Mouse (Mus musculus): ENCODE data around the gene Coil. TPM values are rescaled to one million over a fixed set of nuclear protein-coding genes. Genes with fewer than 3 reads are reported as not detected.

Gene Coil
- polyA plus RNA-seq, 1 experiment from 2014 or later: 18.7 TPM

- H3K4me3 ChIP-seq (replicated peaks): no peak overlapping the region
- WGBS: 80% methylated on average over 3 of the region's 3 CpGs
- H3K27me3 ChIP-seq: no peaks in the 10 kb centered on the region
- H3K27ac ChIP-seq (replicated peaks): no peak overlapping the region
- H3K4me2 ChIP-seq (replicated peaks): no peak overlapping the region
- H3K9ac ChIP-seq: no peak overlapping the region
- ATAC-seq (ENCODE audit: insufficient number of reproducible peaks, low FRiP score, low TSS enrichment, low read depth): no peak
- H3K9me3 ChIP-seq (replicated peaks): no peaks in the 10 kb centered on the region
- H3K4me1 ChIP-seq: peaks cover 9% of the 10 kb centered on the region; the same call in 1 of the 2 replicates
- no peaks in the 10 kb centered on the region for H3K36me3 ChIP-seq
Measured at GRCm38 (mm10) chr11:89007582-89007981, 37.5 kb downstream of the Coil start.

- no peak for ATAC-seq (ENCODE audit: insufficient number of reproducible peaks, low FRiP score, low TSS enrichment, low read depth)
- Histone ChIP-seq H3K4me1 (0 out of 2 replicates have a peak, but pooled peaks cover 4% of the 10 kb centered on the region), H3K27me3 (no peaks in the 10 kb centered on the region), H3K9me3 (replicated peaks) (no peaks in the 10 kb centered on the region), H3K27ac (replicated peaks) (no peak overlapping the region), H3K4me2 (replicated peaks) (no peak overlapping the region), H3K9ac (no peak overlapping the region), H3K4me3 (replicated peaks) (no peak overlapping the region), H3K36me3 (no peaks in the 10 kb centered on the region)
- WGBS: 85% methylated on average over 9 of the region's 9 CpGs
Measured at GRCm38 (mm10) chr11:89009066-89009465, 39.0 kb downstream of the Coil start.

- WGBS: 49% methylated on average over 7 of the region's 7 CpGs
- no peak overlapping the region for H3K9ac ChIP-seq
- H3K4me1 ChIP-seq: 0 out of 2 replicates have a peak, but pooled peaks cover 4% of the 10 kb centered on the region
- H3K27me3 ChIP-seq: no peaks in the 10 kb centered on the region
- no peak overlapping the region for H3K27ac ChIP-seq (replicated peaks)
- no peaks in the 10 kb centered on the region for H3K9me3 ChIP-seq (replicated peaks)
- no peaks in the 10 kb centered on the region for H3K36me3 ChIP-seq
- no peak for ATAC-seq (ENCODE audit: insufficient number of reproducible peaks, low FRiP score, low TSS enrichment, low read depth)
- no peak overlapping the region for H3K4me2 ChIP-seq (replicated peaks)
- no peak overlapping the region for H3K4me3 ChIP-seq (replicated peaks)
Measured at GRCm38 (mm10) chr11:89009496-89009895, 39.4 kb downstream of the Coil start.

GRCm38 (mm10) chr11:89012241-89012640, 42.2 kb downstream of the Coil start:
- no peak for ATAC-seq (ENCODE audit: insufficient number of reproducible peaks, low FRiP score, low TSS enrichment, low read depth)
- no peak overlapping the region for H3K4me3 ChIP-seq (replicated peaks)
- H3K27me3 ChIP-seq: no peaks in the 10 kb centered on the region
- no peak overlapping the region for H3K27ac ChIP-seq (replicated peaks)
- H3K4me2 ChIP-seq (replicated peaks): no peak overlapping the region
- H3K9ac ChIP-seq: no peak overlapping the region
- no peaks in the 10 kb centered on the region for H3K9me3 ChIP-seq (replicated peaks)
- H3K4me1 ChIP-seq: 0 out of 2 replicates have a peak, but pooled peaks cover 4% of the 10 kb centered on the region
- 0 out of 2 replicates have a peak, but pooled peaks cover 11% of the 10 kb centered on the region for H3K36me3 ChIP-seq
- 69% methylated on average over 5 of the region's 5 CpGs for WGBS

GRCm38 (mm10) chr11:89017514-89018182, 47.6 kb downstream of the Coil start:
- 0 out of 2 replicates have a peak, but pooled peaks cover 11% of the 10 kb centered on the region for H3K36me3 ChIP-seq
- 89% methylated on average over 9 of the region's 9 CpGs for WGBS
- no peak overlapping the region for H3K4me2 ChIP-seq (replicated peaks)
- H3K4me1 ChIP-seq: no peaks in the 10 kb centered on the region
- H3K27me3 ChIP-seq: no peaks in the 10 kb centered on the region
- no peaks in the 10 kb centered on the region for H3K9me3 ChIP-seq (replicated peaks)
- H3K9ac ChIP-seq: no peak overlapping the region
- no peak overlapping the region for H3K4me3 ChIP-seq (replicated peaks)
- no peak overlapping the region for H3K27ac ChIP-seq (replicated peaks)
- no peak for ATAC-seq (ENCODE audit: insufficient number of reproducible peaks, low FRiP score, low TSS enrichment, low read depth)

GRCm38 (mm10) chr11:89020681-89021305, 50.7 kb downstream of the Coil start:
- 69% methylated on average over 9 of the region's 9 CpGs for WGBS
- ATAC-seq (ENCODE audit: insufficient number of reproducible peaks, low FRiP score, low TSS enrichment, low read depth): no peak
- no peaks in the 10 kb centered on the region for H3K9me3 ChIP-seq (replicated peaks)
- no peak overlapping the region for H3K4me2 ChIP-seq (replicated peaks)
- 0 out of 2 replicates have a peak, but pooled peaks cover 8% of the 10 kb centered on the region for H3K36me3 ChIP-seq
- no peak overlapping the region for H3K9ac ChIP-seq
- no peaks in the 10 kb centered on the region for H3K27me3 ChIP-seq
- no peak overlapping the region for H3K4me3 ChIP-seq (replicated peaks)
- no peak overlapping the region for H3K27ac ChIP-seq (replicated peaks)
- peaks cover 10% of the 10 kb centered on the region; the same call in 1 of the 2 replicates for H3K4me1 ChIP-seq

- H3K4me2 ChIP-seq (replicated peaks): no peak overlapping the region
- ATAC-seq (ENCODE audit: insufficient number of reproducible peaks, low FRiP score, low TSS enrichment, low read depth): no peak
- H3K36me3 ChIP-seq: no peaks in the 10 kb centered on the region
- peaks cover 10% of the 10 kb centered on the region; the same call in 1 of the 2 replicates for H3K4me1 ChIP-seq
- 78% methylated on average over 7 of the region's 7 CpGs for WGBS
- no peak overlapping the region for H3K4me3 ChIP-seq (replicated peaks)
- H3K9ac ChIP-seq: no peak overlapping the region
- no peak overlapping the region for H3K27ac ChIP-seq (replicated peaks)
- no peaks in the 10 kb centered on the region for H3K9me3 ChIP-seq (replicated peaks)
- no peaks in the 10 kb centered on the region for H3K27me3 ChIP-seq
Measured at GRCm38 (mm10) chr11:89021687-89022086, 51.6 kb downstream of the Coil start.

GRCm38 (mm10) chr11:89022120-89022731, 52.2 kb downstream of the Coil start:
- Histone ChIP-seq H3K36me3 (no peaks in the 10 kb centered on the region), H3K27me3 (no peaks in the 10 kb centered on the region), H3K27ac (replicated peaks) (no peak overlapping the region), H3K4me3 (replicated peaks) (no peak overlapping the region), H3K9me3 (replicated peaks) (no peaks in the 10 kb centered on the region), H3K9ac (no peak overlapping the region), H3K4me1 (peaks cover 10% of the 10 kb centered on the region; the same call in 1 of the 2 replicates), H3K4me2 (replicated peaks) (no peak overlapping the region)
- no peak for ATAC-seq (ENCODE audit: insufficient number of reproducible peaks, low FRiP score, low TSS enrichment, low read depth)
- WGBS: 65% methylated on average over 8 of the region's 8 CpGs

GRCm38 (mm10) chr11:89023477-89023876, 53.4 kb downstream of the Coil start:
- ATAC-seq (ENCODE audit: insufficient number of reproducible peaks, low FRiP score, low TSS enrichment, low read depth): no peak
- H3K27ac ChIP-seq (replicated peaks): no peak overlapping the region
- no peak overlapping the region for H3K4me2 ChIP-seq (replicated peaks)
- no peak overlapping the region for H3K4me3 ChIP-seq (replicated peaks)
- no peaks in the 10 kb centered on the region for H3K9me3 ChIP-seq (replicated peaks)
- WGBS: 69% methylated on average over 10 of the region's 10 CpGs
- H3K9ac ChIP-seq: no peak overlapping the region
- no peaks in the 10 kb centered on the region for H3K36me3 ChIP-seq
- H3K27me3 ChIP-seq: no peaks in the 10 kb centered on the region
- H3K4me1 ChIP-seq: peaks cover 16% of the 10 kb centered on the region; the same call in 1 of the 2 replicates

- no peak for ATAC-seq (ENCODE audit: insufficient number of reproducible peaks, low FRiP score, low TSS enrichment, low read depth)
- no peaks in the 10 kb centered on the region for H3K9me3 ChIP-seq (replicated peaks)
- no peak overlapping the region for H3K4me3 ChIP-seq (replicated peaks)
- H3K36me3 ChIP-seq: no peaks in the 10 kb centered on the region
- H3K27me3 ChIP-seq: no peaks in the 10 kb centered on the region
- H3K9ac ChIP-seq: no peak overlapping the region
- H3K4me1 ChIP-seq: peaks cover 18% of the 10 kb centered on the region; the same call in 1 of the 2 replicates
- WGBS: 35% methylated on average over 11 of the region's 11 CpGs
- H3K4me2 ChIP-seq (replicated peaks): no peak overlapping the region
- 0 out of 2 replicates have a peak overlapping the region, but pooled peaks have one; percentile 8 for H3K27ac ChIP-seq (replicated peaks)
Measured at GRCm38 (mm10) chr11:89024181-89024881, 54.3 kb downstream of the Coil start.

- no peaks in the 10 kb centered on the region for H3K36me3 ChIP-seq
- no peak overlapping the region for H3K4me3 ChIP-seq (replicated peaks)
- H3K27ac ChIP-seq (replicated peaks): no peak overlapping the region
- H3K9ac ChIP-seq: no peak overlapping the region
- no peak for ATAC-seq (ENCODE audit: insufficient number of reproducible peaks, low FRiP score, low TSS enrichment, low read depth)
- 72% methylated on average over 3 of the region's 3 CpGs for WGBS
- H3K9me3 ChIP-seq (replicated peaks): no peaks in the 10 kb centered on the region
- H3K4me2 ChIP-seq (replicated peaks): no peak overlapping the region
- no peaks in the 10 kb centered on the region for H3K27me3 ChIP-seq
- peaks cover 18% of the 10 kb centered on the region; the same call in 1 of the 2 replicates for H3K4me1 ChIP-seq
Measured at GRCm38 (mm10) chr11:89025603-89026002, 55.6 kb downstream of the Coil start.
